Mouse (Mus musculus) lung, embryonic 14.5 days (tissue): ENCODE data around the gene Hpcal1. TPM values are rescaled to one million over a fixed set of nuclear protein-coding genes. Genes with fewer than 3 reads are reported as not detected.
A peak's percentile ranks its signal among the peaks of the same experiment; 100 is the strongest.

Source experiments
- ATAC-seq: fragments of 200-750 bp; cut with Nextera tagmentation; 2 replicates; pipeline ENCODE4 v1.8.0; 2017; ENCODE audit warnings: mild to moderate bottlenecking, moderate TSS enrichment, moderate library complexity; ENCODE audit not compliant: insufficient read depth
- DNase-seq: peaks from one replicate; pipeline ENCODE4 v3.0.0-alpha.2; 2015
- H3K27ac ChIP-seq: fragments of 300-500 bp; sonication (generic); 2 replicates; pipeline ENCODE4 v1.5.1; 2014; ENCODE audit warnings: low read depth, mild to moderate bottlenecking, moderate library complexity
- H3K27me3 ChIP-seq: fragments of 300-500 bp; sonication (generic); 2 replicates; pipeline ENCODE4 v1.6.1; 2014; ENCODE audit warnings: low read length, control low read depth; ENCODE audit not compliant: insufficient read depth
- H3K36me3 ChIP-seq: fragments of 300-500 bp; sonication (generic); 2 replicates; pipeline ENCODE4 v1.6.1; 2014; ENCODE audit warnings: control low read depth; ENCODE audit not compliant: insufficient read depth
- H3K4me1 ChIP-seq: fragments of 300-500 bp; sonication (generic); 2 replicates; pipeline ENCODE4 v1.6.1; 2014; ENCODE audit warnings: antibody characterized with exemption, control low read depth; ENCODE audit not compliant: insufficient read depth
- H3K4me2 ChIP-seq: fragments of 300-500 bp; sonication (generic); 2 replicates; pipeline ENCODE4 v1.6.1; 2014; ENCODE audit warnings: mild to moderate bottlenecking
- H3K4me3 ChIP-seq: fragments of 300-500 bp; sonication (generic); 2 replicates; pipeline ENCODE4 v1.5.1; 2014; ENCODE audit warnings: low read depth, low read length
- H3K9ac ChIP-seq: fragments of 300-500 bp; sonication (generic); 2 replicates; pipeline ENCODE4 v1.6.1; 2014
- H3K9me3 ChIP-seq: fragments of 300-500 bp; sonication (generic); 2 replicates; pipeline ENCODE4 v1.6.1; 2016; ENCODE audit warnings: low read depth, low read length, control low read depth
- CTCF ChIP-seq: IDR thresholded peaks from 2 replicates; pipeline ENCODE4 v1.5.1; 2016; ENCODE audit warnings: antibody characterized with exemption, low read depth
- WGBS: fragments of 180-500 bp; shearing (Covaris S2); extraction: QIAGEN DNeasy Blood & Tissue Kit; methylation state at CpG from one replicate; pipeline ENCODE4 v1.1.7; 2014; 5-methylcytosine and 5-hydroxymethylcytosine counted together
- polyA plus RNA-seq: library from polyadenylated mRNA; unstranded; fragments of >200 nt; fragmentation: Nextera tagmentation; extraction: Ambion mirVana; gene quantifications from 2 replicates; pipeline ENCODE4 v1.2.1, GENCODE M21; 2014

Gene Hpcal1
- polyA plus RNA-seq, 1 experiment from 2014 or later, result 52.4 TPM

GRCm38 (mm10) chr12:17707472-17707871 lies 16.8 kb downstream of the Hpcal1 start:
- Histone ChIP-seq H3K36me3 (no peaks in the 10 kb centered on the region), H3K9me3 (no peaks in the 10 kb centered on the region), H3K4me3 (no peak overlapping the region), H3K4me2 (no peak overlapping the region), H3K27me3 (no peaks in the 10 kb centered on the region), H3K4me1 (peaks cover 3% of the 10 kb centered on the region), H3K27ac (no peak overlapping the region), H3K9ac (no peak overlapping the region)
- DNase-seq (no peak), ATAC-seq (no peak)
- TF ChIP-seq CTCF, result no peak

GRCm38 (mm10) chr12:17709451-17709850 lies 18.8 kb downstream of the Hpcal1 start:
- ATAC-seq, result no peak
- no peak overlapping the region for H3K4me2 ChIP-seq

GRCm38 (mm10) chr12:17709926-17710746 lies 19.5 kb downstream of the Hpcal1 start:
- no peaks in the 10 kb centered on the region for H3K9me3 ChIP-seq
- DNase-seq (peak; percentile 43), ATAC-seq (peak; percentile 54)
- H3K4me2 ChIP-seq, result peak overlapping the region; percentile 12
- H3K9ac ChIP-seq, result no peak overlapping the region
- no peak overlapping the region for H3K4me3 ChIP-seq
- no peaks in the 10 kb centered on the region for H3K36me3 ChIP-seq
- no peak for TF ChIP-seq CTCF
- H3K27me3 ChIP-seq, result no peaks in the 10 kb centered on the region
- 37% methylated on average over 17 of the region's 17 CpGs for WGBS
- peaks cover 3% of the 10 kb centered on the region for H3K4me1 ChIP-seq
- peak overlapping the region; percentile 38; the same call in 1 of the 2 replicates for H3K27ac ChIP-seq

More at GRCm38 (mm10) chr12:17709451-17709850, 18.8 kb downstream of the Hpcal1 start:
- Histone ChIP-seq H3K4me3 (no peak overlapping the region), H3K27me3 (no peaks in the 10 kb centered on the region), H3K36me3 (no peaks in the 10 kb centered on the region), H3K27ac (no peak overlapping the region; the same call in 1 of the 2 replicates), H3K9ac (no peak overlapping the region), H3K4me1 (peaks cover 3% of the 10 kb centered on the region), H3K9me3 (no peaks in the 10 kb centered on the region)
- WGBS, result 27% methylated on average over 4 of the region's 4 CpGs
- peak; percentile 33; the same call in 1 of the 2 replicates for TF ChIP-seq CTCF
- DNase-seq, result no peak

GRCm38 (mm10) chr12:17710747-17711092 lies 20.1 kb downstream of the Hpcal1 start:
- H3K27ac ChIP-seq, result no peak overlapping the region
- H3K4me1 ChIP-seq, result peaks cover 3% of the 10 kb centered on the region
- WGBS, result 18% methylated on average over 3 of the region's 3 CpGs
- no peaks in the 10 kb centered on the region for H3K36me3 ChIP-seq
- no peaks in the 10 kb centered on the region for H3K9me3 ChIP-seq
- H3K9ac ChIP-seq, result no peak overlapping the region
- peak overlapping the region; percentile 12 for H3K4me2 ChIP-seq
- TF ChIP-seq CTCF, result no peak
- DNase-seq, result peak; percentile 21
- no peak overlapping the region for H3K4me3 ChIP-seq
- H3K27me3 ChIP-seq, result no peaks in the 10 kb centered on the region
- peak; percentile 48; the same call in 1 of the 2 replicates for ATAC-seq

GRCm38 (mm10) chr12:17711731-17712388 lies 21.2 kb downstream of the Hpcal1 start:
- H3K27me3 ChIP-seq, result no peaks in the 10 kb centered on the region
- TF ChIP-seq CTCF, result no peak
- DNase-seq (no peak), ATAC-seq (no peak)
- H3K27ac ChIP-seq, result no peak overlapping the region
- H3K9ac ChIP-seq, result no peak overlapping the region
- H3K4me1 ChIP-seq, result peaks cover 3% of the 10 kb centered on the region
- 44% methylated on average over 6 of the region's 6 CpGs for WGBS
- no peak overlapping the region for H3K4me2 ChIP-seq
- H3K9me3 ChIP-seq, result no peaks in the 10 kb centered on the region
- H3K4me3 ChIP-seq, result no peak overlapping the region
- no peaks in the 10 kb centered on the region for H3K36me3 ChIP-seq

GRCm38 (mm10) chr12:17712571-17712970 lies 21.9 kb downstream of the Hpcal1 start:
- Histone ChIP-seq H3K9ac (no peak overlapping the region), H3K9me3 (no peaks in the 10 kb centered on the region), H3K4me2 (no peak overlapping the region), H3K36me3 (no peaks in the 10 kb centered on the region), H3K4me3 (no peak overlapping the region), H3K27me3 (no peaks in the 10 kb centered on the region), H3K27ac (no peak overlapping the region), H3K4me1 (peaks cover 3% of the 10 kb centered on the region)
- ATAC-seq (no peak), DNase-seq (no peak)
- 56% methylated on average over 1 of the region's 1 CpGs for WGBS
- no peak for TF ChIP-seq CTCF
